Mouse (Mus musculus): ENCODE results near the gene Necab3. TPM values are rescaled to one million over a fixed set of nuclear protein-coding genes. Genes with fewer than 3 reads are reported as not detected.

Gene Necab3
- polyA plus RNA-seq (2014; fragmentation: Illumina TruSeq; extraction: RNeasy Lipid Tissue Mini Kit (QIAGEN cat#74804); ENCODE audit: low read depth, low replicate concordance), result not detected

DNA sequence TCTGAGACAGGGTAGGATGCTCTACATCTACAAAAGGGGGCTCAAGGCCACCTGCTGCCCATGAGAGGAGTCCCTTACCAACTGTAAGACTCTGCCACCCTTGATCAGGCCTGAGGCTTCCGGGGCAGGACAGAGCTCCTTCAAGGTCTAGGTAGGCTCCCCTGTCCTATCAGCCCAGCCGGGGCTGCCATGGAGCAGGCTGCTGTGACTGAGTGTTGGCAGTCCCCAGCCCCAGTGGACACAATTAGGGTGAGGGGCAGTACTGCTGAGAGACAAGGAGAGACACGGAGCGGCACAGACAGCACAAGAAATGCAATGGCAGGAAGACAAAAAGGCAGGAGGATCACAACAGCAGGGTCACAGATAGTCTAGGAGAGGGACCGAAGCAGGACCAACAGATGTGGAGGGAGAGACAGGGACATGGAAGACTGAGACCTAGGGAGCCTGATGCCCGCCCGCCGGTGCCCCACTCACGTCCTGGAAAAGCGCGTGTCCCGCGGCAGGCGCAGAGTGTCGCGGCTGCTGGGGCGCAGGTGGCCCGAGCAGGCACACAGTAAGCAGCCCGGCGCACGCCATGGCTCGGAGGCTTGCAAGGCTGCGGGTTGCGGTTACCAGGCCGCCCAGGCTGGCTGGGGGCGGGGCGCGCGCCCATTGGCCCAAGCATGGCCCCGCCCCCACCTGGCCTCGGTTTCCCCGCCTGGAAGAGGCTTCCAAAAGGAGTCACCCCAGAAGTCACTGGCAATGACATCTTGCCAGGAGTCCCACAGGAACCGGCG is at the start of gene Necab3:
Necab3 (minus strand) TSS at position 627 of the 776 bp plus-strand sequence.

DNA sequence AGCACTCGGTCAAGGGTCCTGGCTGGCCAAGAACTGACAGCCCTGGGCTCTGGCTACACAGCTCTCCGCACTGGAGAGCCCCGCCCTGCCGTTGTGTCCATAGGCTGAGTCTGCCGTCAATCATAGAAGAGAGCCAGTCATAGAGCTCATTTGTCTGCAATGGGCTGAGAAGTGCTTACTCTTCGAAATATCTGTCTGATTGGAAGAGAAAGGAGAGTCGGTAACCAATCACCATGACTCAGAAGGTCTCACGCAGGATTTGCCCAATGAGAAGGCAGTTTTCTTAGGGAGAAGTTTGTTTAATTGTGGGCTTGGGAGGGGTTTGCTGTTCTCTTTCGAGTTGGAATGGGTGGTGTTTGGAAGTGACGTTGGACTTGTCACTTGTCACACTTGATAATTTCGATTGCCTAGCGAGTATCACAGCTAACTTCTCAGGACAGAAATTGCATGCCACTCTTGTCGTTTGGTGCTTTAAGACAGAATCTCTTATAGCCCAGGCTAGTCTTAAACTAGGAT is 45.0 kb upstream of the Necab3 start, which contains the start of gene Pxmp4:
Pxmp4 (minus strand) TSS at position 71 of the 516 bp plus-strand sequence.

DNA sequence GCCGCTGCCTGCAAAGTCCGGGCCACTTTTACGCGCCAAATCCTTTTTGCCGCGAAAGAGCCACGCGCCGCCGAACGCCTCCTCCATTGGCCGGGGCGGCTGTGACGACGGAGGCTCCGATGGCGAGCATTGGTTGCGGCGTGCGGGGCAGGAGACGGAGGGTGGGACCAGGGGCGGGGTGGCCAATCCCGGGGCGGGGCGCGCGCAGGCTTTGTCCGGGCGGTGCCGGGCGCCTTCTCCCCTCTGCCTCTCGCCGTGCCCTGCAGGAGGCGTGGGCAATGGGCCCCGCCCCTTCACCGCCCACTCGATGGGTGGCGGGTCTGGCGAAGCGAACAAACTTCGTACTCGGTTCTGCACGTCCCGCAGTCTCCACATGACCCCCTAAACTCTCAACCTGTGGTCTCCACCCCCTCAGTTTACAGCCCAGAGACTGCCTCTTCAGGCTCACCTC is 11.2 kb upstream of the Necab3 start, which contains the start of gene E2f1:
E2f1 (minus strand) TSS at position 57 of the 451 bp plus-strand sequence.

GRCm38 (mm10) chr2:154551476-154551875 is 7.2 kb downstream of the Necab3 start, which contains the start of gene Actl10:
TSS of gene Actl10 (plus strand) at chr2:154551776.

DNA sequence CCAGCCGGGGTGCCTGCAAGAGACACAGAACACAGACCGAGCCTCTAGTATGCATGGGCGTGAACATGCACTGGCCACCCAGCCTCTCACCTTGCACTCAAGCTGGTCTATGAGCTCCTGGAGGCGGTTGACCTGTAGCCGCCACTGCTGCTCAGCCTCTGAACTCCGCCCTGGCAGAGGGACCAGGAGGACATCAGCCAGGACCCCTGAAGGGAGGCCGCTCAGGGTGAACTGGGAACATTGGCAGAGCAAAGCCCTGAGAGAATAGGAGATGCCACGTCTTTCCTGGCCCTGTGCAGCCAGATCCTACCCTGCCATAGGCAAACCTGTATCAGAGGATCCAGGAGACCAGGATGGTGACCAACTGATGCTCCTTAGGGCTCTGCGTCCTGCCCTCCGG is 12.0 kb downstream of the Necab3 start, which contains the start of gene 1700003F12Rik:
1700003F12Rik (plus strand) TSS at position 375 of the 400 bp plus-strand sequence.

Other genes starting within 250 kb of the Necab3 start
- gene Cdk5rap1, start 185.9 kb downstream of the Necab3 start, polyA plus RNA-seq (2014; fragmentation: Illumina TruSeq; extraction: RNeasy Lipid Tissue Mini Kit (QIAGEN cat#74804); ENCODE audit: low read depth, low replicate concordance), result 8.8 TPM
- gene Snta1, start 150.8 kb downstream of the Necab3 start, polyA plus RNA-seq (2014; fragmentation: Illumina TruSeq; extraction: RNeasy Lipid Tissue Mini Kit (QIAGEN cat#74804); ENCODE audit: low read depth, low replicate concordance), result 0.29 TPM
- 27.1 TPM for gene Cbfa2t2, start 122.4 kb downstream of the Necab3 start, polyA plus RNA-seq (2014; fragmentation: Illumina TruSeq; extraction: RNeasy Lipid Tissue Mini Kit (QIAGEN cat#74804); ENCODE audit: low read depth, low replicate concordance)
- gene 1700003F12Rik, start 11.8 kb downstream of the Necab3 start, polyA plus RNA-seq (2014; fragmentation: Illumina TruSeq; extraction: RNeasy Lipid Tissue Mini Kit (QIAGEN cat#74804); ENCODE audit: low read depth, low replicate concordance), result not detected
- not detected for gene Actl10, start 7.1 kb downstream of the Necab3 start, polyA plus RNA-seq (2014; fragmentation: Illumina TruSeq; extraction: RNeasy Lipid Tissue Mini Kit (QIAGEN cat#74804); ENCODE audit: low read depth, low replicate concordance)
- 0.87 TPM for gene E2f1, start 11.0 kb upstream of the Necab3 start, polyA plus RNA-seq (2014; fragmentation: Illumina TruSeq; extraction: RNeasy Lipid Tissue Mini Kit (QIAGEN cat#74804); ENCODE audit: low read depth, low replicate concordance)
- 12.5 TPM for gene Pxmp4, start 44.8 kb upstream of the Necab3 start, polyA plus RNA-seq (2014; fragmentation: Illumina TruSeq; extraction: RNeasy Lipid Tissue Mini Kit (QIAGEN cat#74804); ENCODE audit: low read depth, low replicate concordance)
- not detected for gene Zfp341, start 54.4 kb upstream of the Necab3 start, polyA plus RNA-seq (2014; fragmentation: Illumina TruSeq; extraction: RNeasy Lipid Tissue Mini Kit (QIAGEN cat#74804); ENCODE audit: low read depth, low replicate concordance)
- not detected for gene 4930519P11Rik, start 54.5 kb upstream of the Necab3 start, polyA plus RNA-seq (2014; fragmentation: Illumina TruSeq; extraction: RNeasy Lipid Tissue Mini Kit (QIAGEN cat#74804); ENCODE audit: low read depth, low replicate concordance)
- 131 TPM for gene Chmp4b, start 92.8 kb upstream of the Necab3 start, polyA plus RNA-seq (2014; fragmentation: Illumina TruSeq; extraction: RNeasy Lipid Tissue Mini Kit (QIAGEN cat#74804); ENCODE audit: low read depth, low replicate concordance)
- gene Gm14214, start 211.1 kb upstream of the Necab3 start, polyA plus RNA-seq (2014; fragmentation: Illumina TruSeq; extraction: RNeasy Lipid Tissue Mini Kit (QIAGEN cat#74804); ENCODE audit: low read depth, low replicate concordance), result not detected
- gene Raly, start 232.2 kb upstream of the Necab3 start, polyA plus RNA-seq (2014; fragmentation: Illumina TruSeq; extraction: RNeasy Lipid Tissue Mini Kit (QIAGEN cat#74804); ENCODE audit: low read depth, low replicate concordance), result 140 TPM
- gene a, start 232.5 kb upstream of the Necab3 start, polyA plus RNA-seq (2014; fragmentation: Illumina TruSeq; extraction: RNeasy Lipid Tissue Mini Kit (QIAGEN cat#74804); ENCODE audit: low read depth, low replicate concordance), result not detected

Data from adrenal gland, adult 10 weeks (tissue).